Mouse (Mus musculus) hindbrain, embryonic 11.5 days (tissue): ENCODE results near the gene Stx1a. TPM values are rescaled to one million over a fixed set of nuclear protein-coding genes. Genes with fewer than 3 reads are reported as not detected.

Experiments used
- polyA plus RNA-seq: library from polyadenylated mRNA; unstranded; fragments of >200 nt; fragmentation: Nextera tagmentation; extraction: Ambion mirVana; gene quantifications from 2 replicates; pipeline ENCODE4 v1.2.1, GENCODE M21; 2014

Stx1a gene
- polyA plus RNA-seq, 1 experiment from 2014 or later, result 21.8 TPM

Other genes with a start within 250 kb of the Stx1a start
- gene Tmem270, start 116.7 kb upstream of the Stx1a start, polyA plus RNA-seq, result not detected in 2 replicates
- gene Cldn13, start 108.0 kb upstream of the Stx1a start, polyA plus RNA-seq, result 3.1 and 4.1 TPM in 2 replicates
- gene Mettl27, start 91.1 kb upstream of the Stx1a start, polyA plus RNA-seq, result 8.3 and 8.6 TPM in 2 replicates
- 7.8 and 10.2 TPM in 2 replicates for gene Cldn4, start 76.5 kb upstream of the Stx1a start, polyA plus RNA-seq
- 3.5 and 5.3 TPM in 2 replicates for gene Cldn3, start 37.3 kb upstream of the Stx1a start, polyA plus RNA-seq
- gene Abhd11, start 14.3 kb upstream of the Stx1a start, polyA plus RNA-seq, result 45.1 and 48.3 TPM in 2 replicates
- 26.2 and 29.2 TPM in 2 replicates for gene Dnajc30, start 40.7 kb downstream of the Stx1a start, polyA plus RNA-seq
- gene Bud23, start 41.5 kb downstream of the Stx1a start, polyA plus RNA-seq, result 113 and 118 TPM in 2 replicates
- gene Vps37d, start 54.8 kb downstream of the Stx1a start, polyA plus RNA-seq, result 10.4 and 12.0 TPM in 2 replicates
- gene Mlxipl, start 66.4 kb downstream of the Stx1a start, polyA plus RNA-seq, result 1.2 and 1.6 TPM in 2 replicates
- gene Tbl2, start 126.2 kb downstream of the Stx1a start, polyA plus RNA-seq, result 21.4 and 21.9 TPM in 2 replicates
- gene Bcl7b, start 144.8 kb downstream of the Stx1a start, polyA plus RNA-seq, result 35.9 and 38.8 TPM in 2 replicates
- gene Baz1b, start 163.8 kb downstream of the Stx1a start, polyA plus RNA-seq, result 54.5 and 77.6 TPM in 2 replicates
- 6.6 and 7.2 TPM in 2 replicates for gene Fzd9, start 227.7 kb downstream of the Stx1a start, polyA plus RNA-seq